Mouse (Mus musculus) hindbrain, embryonic 14.5 days (tissue): ENCODE results near the gene Chaf1a. TPM values are rescaled to one million over a fixed set of nuclear protein-coding genes. Genes with fewer than 3 reads are reported as not detected.
"Not testable (repeated sequence)": the region's sequence is repeated elsewhere in the genome, so short reads cannot be mapped to it uniquely, and the experiment has no call there.

Experiments used
- ATAC-seq: fragments of 200-750 bp; cut with Nextera tagmentation; 2 replicates; pipeline ENCODE4 v1.8.0; 2017; ENCODE audit warnings: moderate number of reproducible peaks, mild to moderate bottlenecking, moderate TSS enrichment, moderate library complexity; ENCODE audit not compliant: low FRiP score
- DNase-seq: peaks from one replicate; pipeline ENCODE4 v3.0.0-alpha.2; 2015; ENCODE audit warnings: low spot score
- H3K27ac ChIP-seq: fragments of 300-500 bp; sonication (generic); 2 replicates; pipeline ENCODE4 v1.5.1; 2014; ENCODE audit warnings: mild to moderate bottlenecking, moderate library complexity
- H3K27me3 ChIP-seq: fragments of 300-500 bp; sonication (generic); 2 replicates; pipeline ENCODE4 v1.6.1; 2014; ENCODE audit warnings: mild to moderate bottlenecking, low read length, mixed read lengths; ENCODE audit not compliant: control insufficient read depth, insufficient read depth
- H3K36me3 ChIP-seq: fragments of 300-500 bp; sonication (generic); replicated peaks from 2 replicates; pipeline ENCODE4 v1.6.1; 2014; ENCODE audit not compliant: control insufficient read depth, insufficient read depth
- H3K4me1 ChIP-seq: fragments of 300-500 bp; sonication (generic); replicated peaks from 2 replicates; pipeline ENCODE4 v1.6.1; 2014; ENCODE audit warnings: antibody characterized with exemption, low read length, mixed read lengths; ENCODE audit not compliant: control insufficient read depth, insufficient read depth
- H3K4me2 ChIP-seq: fragments of 300-500 bp; sonication (generic); replicated peaks from 2 replicates; pipeline ENCODE4 v1.6.1; 2014; ENCODE audit warnings: mild to moderate bottlenecking, moderate library complexity
- H3K4me3 ChIP-seq: fragments of 300-500 bp; sonication (generic); replicated peaks from 2 replicates; pipeline ENCODE4 v1.5.1; 2014; ENCODE audit warnings: mild to moderate bottlenecking, low read length
- H3K9ac ChIP-seq: fragments of 300-500 bp; sonication (generic); 2 replicates; pipeline ENCODE4 v1.6.1; 2014
- H3K9me3 ChIP-seq: fragments of 300-500 bp; sonication (generic); 2 replicates; pipeline ENCODE4 v1.6.1; 2016; ENCODE audit warnings: low read length; ENCODE audit not compliant: control insufficient read depth
- WGBS: fragments of 180-500 bp; shearing (Covaris S2); extraction: QIAGEN DNeasy Blood & Tissue Kit; methylation state at CpG from one replicate; pipeline ENCODE4 v1.1.7; 2014; 5-methylcytosine and 5-hydroxymethylcytosine counted together
- polyA plus RNA-seq: library from polyadenylated mRNA; unstranded; fragments of >200 nt; fragmentation: Nextera tagmentation; extraction: Ambion mirVana; gene quantifications from 2 replicates; pipeline ENCODE4 v1.2.1, GENCODE M21; 2014

Gene Chaf1a
- polyA plus RNA-seq, 1 experiment from 2014 or later, result 3.1 TPM

GRCm38 (mm10) chr17:56098180-56098579 lies 57.9 kb downstream of the Chaf1a start:
- no peak overlapping the region for H3K9ac ChIP-seq
- no peak overlapping the region for H3K4me3 ChIP-seq
- ATAC-seq (no peak), DNase-seq (no peak)
- no peak overlapping the region for H3K27ac ChIP-seq
- no peaks in the 10 kb centered on the region for H3K4me1 ChIP-seq
- WGBS, result 93% methylated on average over 8 of the region's 8 CpGs
- no peaks in the 10 kb centered on the region for H3K9me3 ChIP-seq
- H3K27me3 ChIP-seq, result no peaks in the 10 kb centered on the region
- H3K4me2 ChIP-seq, result no peak overlapping the region
- H3K36me3 ChIP-seq, result peaks cover 95% of the 10 kb centered on the region

GRCm38 (mm10) chr17:56098711-56099572 lies 58.7 kb downstream of the Chaf1a start:
- H3K9me3 ChIP-seq, result no peaks in the 10 kb centered on the region
- WGBS, result 97% methylated on average over 15 of the region's 15 CpGs
- ATAC-seq (no peak), DNase-seq (no peak)
- H3K27ac ChIP-seq, result no peak overlapping the region
- peaks cover 96% of the 10 kb centered on the region for H3K36me3 ChIP-seq
- H3K4me3 ChIP-seq, result no peak overlapping the region
- no peaks in the 10 kb centered on the region for H3K4me1 ChIP-seq
- no peak overlapping the region for H3K4me2 ChIP-seq
- no peak overlapping the region for H3K9ac ChIP-seq
- H3K27me3 ChIP-seq, result no peaks in the 10 kb centered on the region

DNA sequence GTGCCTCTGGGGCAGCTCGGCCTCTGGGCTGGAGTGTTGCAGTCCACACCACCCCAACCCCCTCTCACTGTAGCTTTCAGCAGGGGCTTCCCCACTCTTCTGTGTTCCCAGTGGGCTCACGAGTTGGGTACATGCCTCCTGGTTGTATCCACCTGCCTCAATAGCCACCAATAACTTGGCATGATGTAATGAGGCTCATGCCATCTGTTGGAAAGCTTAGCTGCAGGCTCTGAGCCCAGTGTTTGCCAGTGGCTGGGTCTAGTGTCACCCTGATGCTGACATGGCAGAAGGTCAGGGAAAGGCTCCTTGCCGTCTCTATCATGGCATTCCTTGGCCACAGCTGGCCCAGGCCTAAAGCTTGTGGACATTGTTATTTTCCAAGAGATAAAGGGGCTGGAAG lies 60.6 kb downstream of the Chaf1a start:
- peaks cover 79% of the 10 kb centered on the region for H3K36me3 ChIP-seq
- no peaks in the 10 kb centered on the region for H3K9me3 ChIP-seq
- no peak overlapping the region for H3K9ac ChIP-seq
- 97% methylated on average over 3 of the region's 3 CpGs for WGBS
- H3K4me1 ChIP-seq, result no peaks in the 10 kb centered on the region
- H3K27me3 ChIP-seq, result no peaks in the 10 kb centered on the region
- no peak overlapping the region for H3K4me3 ChIP-seq
- H3K27ac ChIP-seq, result no peak overlapping the region
- DNase-seq (no peak), ATAC-seq (no peak)
- no peak overlapping the region for H3K4me2 ChIP-seq

DNA sequence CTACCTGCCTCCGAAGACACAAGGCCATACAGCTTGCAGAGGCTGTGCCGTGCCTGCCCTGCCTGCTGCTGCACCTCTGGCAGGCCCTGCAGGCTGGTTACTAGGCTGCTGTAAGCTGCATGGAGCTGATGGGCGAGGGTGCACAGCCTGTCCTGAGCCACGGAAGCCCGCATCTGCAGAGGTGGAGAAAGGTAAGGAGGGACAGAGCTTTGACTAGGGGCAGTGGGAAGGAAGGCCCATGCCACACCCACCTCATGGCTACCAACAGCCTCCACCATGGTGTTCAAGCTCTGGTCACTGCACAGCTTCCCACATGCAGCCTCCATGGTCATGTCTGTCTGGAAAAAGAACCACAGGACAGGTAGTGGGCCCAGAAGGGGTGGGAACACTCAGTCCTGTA lies 61.9 kb downstream of the Chaf1a start:
- ATAC-seq, result no peak
- no peak for DNase-seq
- H3K9me3 ChIP-seq, result no peaks in the 10 kb centered on the region
- H3K27ac ChIP-seq, result no peak overlapping the region
- H3K9ac ChIP-seq, result no peak overlapping the region
- H3K4me3 ChIP-seq, result no peak overlapping the region
- H3K4me1 ChIP-seq, result no peaks in the 10 kb centered on the region
- 98% methylated on average over 5 of the region's 5 CpGs for WGBS
- H3K27me3 ChIP-seq, result no peaks in the 10 kb centered on the region
- H3K36me3 ChIP-seq, result peaks cover 66% of the 10 kb centered on the region
- H3K4me2 ChIP-seq, result no peak overlapping the region

- no peak for ATAC-seq
- Histone ChIP-seq H3K9me3 (no peaks in the 10 kb centered on the region), H3K27me3 (no peaks in the 10 kb centered on the region), H3K36me3 (peaks cover 58% of the 10 kb centered on the region), H3K4me3 (no peak overlapping the region), H3K27ac (no peak overlapping the region), H3K9ac (no peak overlapping the region), H3K4me1 (no peaks in the 10 kb centered on the region), H3K4me2 (no peak overlapping the region)
- no peak for DNase-seq
- 95% methylated on average over 9 of the region's 9 CpGs for WGBS
Observed at GRCm38 (mm10) chr17:56102927-56103326, 62.7 kb downstream of the Chaf1a start.

DNA sequence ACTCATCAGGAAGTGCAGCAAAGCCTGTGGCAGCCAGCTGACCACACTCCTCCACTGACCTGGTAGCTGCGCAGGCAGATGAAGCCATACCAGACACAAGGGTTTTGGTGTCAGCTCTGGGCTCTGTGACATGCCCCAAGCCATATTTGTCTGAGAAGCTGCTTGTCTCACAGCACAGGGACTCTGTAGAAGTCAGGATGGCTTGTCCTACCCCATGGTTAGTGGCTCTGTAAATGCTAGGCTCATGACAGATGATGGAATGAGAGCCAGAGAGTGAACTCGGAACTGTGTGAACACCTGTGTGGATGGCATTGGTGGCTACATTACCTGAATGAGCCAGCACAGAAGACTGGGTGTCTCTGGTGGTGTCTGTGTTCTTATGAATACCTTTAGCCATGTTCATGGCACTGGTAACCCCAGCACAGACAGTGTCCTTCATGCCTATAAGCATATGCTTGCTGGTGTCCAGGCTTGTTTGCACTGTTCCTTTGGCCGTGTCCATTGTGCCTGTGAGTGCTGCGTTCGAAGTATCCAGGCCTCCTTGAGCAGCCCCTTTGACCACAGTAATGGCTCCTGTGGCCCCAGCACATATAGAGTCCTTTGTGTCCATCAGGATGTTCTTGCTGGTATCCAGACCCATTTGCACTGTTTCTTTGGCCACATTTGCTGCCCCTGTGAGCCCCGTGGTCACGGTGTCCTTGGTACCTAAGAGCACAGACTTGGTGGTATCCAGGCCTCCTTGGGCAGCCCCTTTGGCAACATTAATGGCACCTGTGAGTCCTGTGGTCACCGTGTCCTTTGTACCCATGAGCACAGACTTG lies 63.4 kb downstream of the Chaf1a start:
- Histone ChIP-seq H3K4me2 (no peak overlapping the region), H3K27ac (no peak overlapping the region), H3K4me3 (no peak overlapping the region), H3K27me3 (no peaks in the 10 kb centered on the region), H3K9me3 (no peaks in the 10 kb centered on the region), H3K4me1 (no peaks in the 10 kb centered on the region), H3K36me3 (peaks cover 51% of the 10 kb centered on the region), H3K9ac (no peak overlapping the region)
- ATAC-seq (no peak), DNase-seq (no peak)
- WGBS, result 97% methylated on average over 8 of the region's 8 CpGs

DNA sequence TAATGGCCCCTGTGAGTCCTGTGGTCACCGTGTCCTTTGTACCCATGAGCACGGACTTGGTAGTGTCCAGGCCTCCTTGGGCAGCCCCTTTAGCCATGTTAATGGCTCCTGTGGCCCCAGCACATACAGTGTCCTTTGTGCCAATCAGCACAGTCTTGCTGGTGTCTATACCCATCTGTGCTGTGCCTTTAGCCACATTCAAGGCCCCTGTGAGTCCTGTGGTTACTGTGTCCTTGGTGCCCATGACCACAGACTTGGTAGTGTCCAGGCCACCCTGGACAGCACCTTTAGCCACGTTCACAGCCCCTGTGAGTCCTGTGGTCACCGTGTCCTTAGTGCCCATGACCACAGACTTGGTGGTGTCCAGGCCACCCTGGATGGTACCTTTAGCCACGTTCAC lies 64.6 kb downstream of the Chaf1a start:
- H3K27me3 ChIP-seq, H3K4me2 ChIP-seq, H3K4me3 ChIP-seq, DNase-seq, H3K9me3 ChIP-seq, H3K4me1 ChIP-seq, H3K27ac ChIP-seq, ATAC-seq, H3K9ac ChIP-seq: not testable (repeated sequence)
- WGBS, result 92% methylated on average over 2 of the region's 5 CpGs
- peaks cover 39% of the 10 kb centered on the region for H3K36me3 ChIP-seq

DNA sequence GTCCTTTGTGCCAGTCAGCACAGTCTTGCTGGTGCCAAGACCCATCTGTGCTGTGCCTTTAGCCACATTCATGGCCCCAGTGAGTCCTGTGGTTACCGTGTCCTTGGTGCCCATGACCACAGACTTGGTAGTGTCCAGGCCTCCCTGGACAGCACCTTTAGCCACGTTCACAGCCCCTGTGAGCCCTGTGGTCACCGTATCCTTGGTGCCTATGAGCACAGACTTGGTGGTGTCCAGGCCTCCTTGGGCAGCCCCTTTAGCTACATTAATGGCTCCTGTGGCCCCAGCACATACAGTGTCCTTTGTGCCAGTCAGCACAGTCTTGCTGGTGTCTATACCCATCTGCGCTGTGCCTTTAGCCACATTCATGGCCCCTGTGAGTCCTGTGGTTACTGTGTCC lies 66.2 kb downstream of the Chaf1a start:
- H3K4me3 ChIP-seq, H3K4me2 ChIP-seq, H3K9ac ChIP-seq, H3K4me1 ChIP-seq, ATAC-seq, H3K9me3 ChIP-seq, H3K27ac ChIP-seq, H3K27me3 ChIP-seq, DNase-seq: not testable (repeated sequence)
- peaks cover 23% of the 10 kb centered on the region for H3K36me3 ChIP-seq
- 97% methylated on average over 4 of the region's 4 CpGs for WGBS

GRCm38 (mm10) chr17:56106981-56107380 lies 66.7 kb downstream of the Chaf1a start:
- no peak overlapping the region for H3K4me3 ChIP-seq
- no peaks in the 10 kb centered on the region; the same call in 1 of the 2 replicates for H3K4me1 ChIP-seq
- no peak overlapping the region for H3K4me2 ChIP-seq
- no peak overlapping the region for H3K27ac ChIP-seq
- 87% methylated on average over 4 of the region's 4 CpGs for WGBS
- no peaks in the 10 kb centered on the region for H3K27me3 ChIP-seq
- no peaks in the 10 kb centered on the region for H3K9me3 ChIP-seq
- DNase-seq (no peak), ATAC-seq (no peak)
- no peak overlapping the region for H3K9ac ChIP-seq
- peaks cover 20% of the 10 kb centered on the region for H3K36me3 ChIP-seq
